Mouse (Mus musculus) neural tube, embryonic 14.5 days (tissue): Measurements from ENCODE around the gene Gm49661. TPM values are rescaled to one million over a fixed set of nuclear protein-coding genes. Genes with fewer than 3 reads are reported as not detected.
A peak's percentile ranks its signal among the peaks of the same experiment; 100 is the strongest.

Experiments used
- ATAC-seq: fragments of 200-750 bp; cut with Nextera tagmentation; 2 replicates; pipeline ENCODE4 v1.8.0; 2017; ENCODE audit warnings: low read depth, mild to moderate bottlenecking, moderate TSS enrichment, moderate library complexity
- H3K27ac ChIP-seq: fragments of 300-500 bp; sonication (generic); 2 replicates; pipeline ENCODE4 v1.5.1; 2014; ENCODE audit warnings: low read depth, mild to moderate bottlenecking, control low read depth, low read length, moderate library complexity, mixed read lengths
- H3K27me3 ChIP-seq: fragments of 300-500 bp; sonication (generic); 2 replicates; pipeline ENCODE4 v1.6.1; 2014; ENCODE audit warnings: low read length; ENCODE audit not compliant: control insufficient read depth, insufficient read depth
- H3K36me3 ChIP-seq: fragments of 300-500 bp; sonication (generic); 2 replicates; pipeline ENCODE4 v1.6.1; 2014; ENCODE audit warnings: low read length, mixed read lengths; ENCODE audit not compliant: control insufficient read depth, insufficient read depth
- H3K4me1 ChIP-seq: fragments of 300-500 bp; sonication (generic); 2 replicates; pipeline ENCODE4 v1.6.1; 2014; ENCODE audit warnings: low read length; ENCODE audit not compliant: control insufficient read depth, insufficient read depth
- H3K4me2 ChIP-seq: fragments of 300-500 bp; sonication (generic); 2 replicates; pipeline ENCODE4 v1.6.1; 2014; ENCODE audit warnings: mild to moderate bottlenecking, low read depth, low read length, control low read depth
- H3K4me3 ChIP-seq: fragments of 300-500 bp; sonication (generic); 2 replicates; pipeline ENCODE4 v1.5.1; 2014; ENCODE audit warnings: low read depth, low read length, control low read depth, mixed read lengths
- H3K9ac ChIP-seq: fragments of 300-500 bp; sonication (generic); replicated peaks from 2 replicates; pipeline ENCODE4 v1.6.1; 2014; ENCODE audit warnings: low read depth, mild to moderate bottlenecking, control low read depth, low read length, mixed read lengths
- H3K9me3 ChIP-seq: fragments of 300-500 bp; sonication (generic); 2 replicates; pipeline ENCODE4 v1.6.1; 2016; ENCODE audit warnings: low read length; ENCODE audit not compliant: control insufficient read depth
- WGBS: fragments of 180-500 bp; shearing (Covaris S2); extraction: QIAGEN DNeasy Blood & Tissue Kit; methylation state at CpG from one replicate; pipeline ENCODE4 v1.1.7; 2014; 5-methylcytosine and 5-hydroxymethylcytosine counted together
- polyA plus RNA-seq: library from polyadenylated mRNA; unstranded; fragments of >200 nt; fragmentation: Nextera tagmentation; extraction: Ambion mirVana; gene quantifications from 2 replicates; pipeline ENCODE4 v1.2.1, GENCODE M21; 2014

The Gm49661 gene
- polyA plus RNA-seq, 1 experiment from 2014 or later = not detected

DNA sequence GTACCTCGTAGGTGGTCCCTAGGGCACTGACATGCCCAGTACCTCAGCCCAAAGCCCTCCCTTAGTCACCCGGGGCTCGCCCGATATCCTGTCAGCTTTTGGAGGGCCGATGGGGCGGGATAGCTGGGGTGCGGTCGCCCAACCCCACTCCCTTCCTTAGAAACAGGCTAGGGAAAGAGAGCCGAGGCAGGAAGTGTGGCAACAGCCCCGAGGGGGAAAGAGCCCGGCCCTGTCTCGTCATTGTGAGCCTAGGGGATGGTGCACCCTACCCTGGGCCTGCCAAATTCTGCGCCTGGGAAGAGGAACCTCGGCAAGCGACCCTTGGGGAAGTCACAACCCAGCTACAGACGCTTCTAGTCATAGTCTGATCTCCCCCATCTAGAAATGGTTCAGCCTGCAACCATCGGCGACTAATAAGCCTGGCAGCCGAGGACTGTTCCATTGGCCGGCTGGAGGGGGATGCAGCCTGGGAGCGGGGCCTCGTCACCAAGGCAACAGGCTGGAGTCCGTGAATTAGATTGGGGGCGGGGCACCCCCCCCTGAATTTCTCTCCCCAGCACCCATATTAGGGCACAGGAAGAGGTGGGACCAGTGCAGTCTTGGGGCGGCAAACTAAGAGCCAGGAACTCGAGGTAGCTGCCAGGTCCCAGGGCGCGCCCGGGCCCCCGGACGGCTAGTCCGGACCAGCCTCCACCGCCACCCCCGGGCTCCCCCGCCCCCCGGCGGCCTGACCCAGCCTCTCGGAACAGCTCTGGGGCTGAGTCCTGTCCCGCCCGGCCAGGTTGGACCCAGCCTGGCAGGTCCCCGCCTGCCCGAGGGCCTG lies 10.6 kb upstream of the Gm49661 start:
- Histone ChIP-seq H3K36me3 (no peaks in the 10 kb centered on the region), H3K9ac (peak overlapping the region; percentile 17), H3K4me3 (peak overlapping the region; percentile 26), H3K27me3 (0 out of 2 replicates have a peak, but pooled peaks cover 4% of the 10 kb centered on the region), H3K4me2 (peak overlapping the region; percentile 100), H3K4me1 (peaks cover 41% of the 10 kb centered on the region), H3K27ac (peak overlapping the region; percentile 22; the same call in 1 of the 2 replicates), H3K9me3 (no peaks in the 10 kb centered on the region)
- peak; percentile 14; the same call in 1 of the 2 replicates for ATAC-seq
- 1% methylated on average over 33 of the region's 42 CpGs for WGBS

DNA sequence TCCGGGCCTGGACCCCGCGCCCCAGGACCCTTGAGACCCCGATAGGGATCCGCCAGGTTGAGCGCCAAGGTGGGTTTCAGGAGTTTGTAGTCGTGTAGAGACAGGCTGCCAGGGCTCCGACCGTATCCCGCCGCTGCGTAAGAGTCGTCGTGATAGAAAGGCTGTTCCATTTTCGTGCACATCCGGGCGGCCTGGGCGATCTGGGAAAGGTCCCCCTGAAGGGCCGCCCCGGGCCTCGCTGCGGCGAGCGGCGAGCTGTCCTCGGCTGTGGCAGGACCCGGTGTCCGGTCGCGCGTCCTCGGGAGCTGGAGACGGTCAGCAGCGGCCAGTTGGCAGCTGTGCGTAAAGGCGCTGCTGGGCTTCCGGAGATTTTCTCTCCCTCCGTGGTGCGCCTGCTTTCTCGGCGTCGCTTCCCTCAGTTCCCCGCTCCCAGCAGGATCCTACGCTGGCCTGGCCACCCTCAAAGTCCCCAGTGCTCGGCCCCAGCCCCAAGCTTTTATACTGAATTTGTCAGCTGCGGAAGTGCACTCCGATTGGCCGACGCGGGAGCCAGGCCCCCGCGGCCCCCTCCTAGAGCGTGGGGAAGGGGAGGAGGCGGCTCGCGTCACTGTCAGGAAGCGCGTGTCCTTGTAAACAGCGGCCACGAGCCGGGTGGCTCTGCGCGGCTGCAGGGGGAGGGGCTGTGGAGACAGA lies 9.2 kb upstream of the Gm49661 start, which contains the start of gene Junb:
Gene Junb, minus strand, starts transcription at position 471 of the 693 bp plus-strand sequence.
- peaks cover 42% of the 10 kb centered on the region for H3K4me1 ChIP-seq
- H3K27ac ChIP-seq = peak within 1 kb of the TSS; percentile 57
- H3K9me3 ChIP-seq = no peaks in the 10 kb centered on the region
- H3K4me2 ChIP-seq = peak within 1 kb of the TSS; percentile 100
- 0 out of 2 replicates have a peak, but pooled peaks cover 4% of the 10 kb centered on the region for H3K27me3 ChIP-seq
- H3K36me3 ChIP-seq = peaks cover 2% of the 10 kb centered on the region; the same call in 1 of the 2 replicates
- ATAC-seq = peak; percentile 52
- peak within 1 kb of the TSS; percentile 50 for H3K4me3 ChIP-seq
- peak within 1 kb of the TSS; percentile 64 for H3K9ac ChIP-seq
- under 1% methylated on average over 63 of the region's 63 CpGs for WGBS

GRCm38 (mm10) chr8:84977435-84978247 lies 8.4 kb upstream of the Gm49661 start:
- H3K27me3 ChIP-seq = 0 out of 2 replicates have a peak, but pooled peaks cover 4% of the 10 kb centered on the region
- H3K4me3 ChIP-seq = peak overlapping the region; percentile 50
- peak overlapping the region; percentile 57; the same call in 1 of the 2 replicates for H3K27ac ChIP-seq
- H3K4me2 ChIP-seq = peak overlapping the region; percentile 100
- peaks cover 42% of the 10 kb centered on the region for H3K4me1 ChIP-seq
- no peaks in the 10 kb centered on the region for H3K9me3 ChIP-seq
- no peak for ATAC-seq
- H3K9ac ChIP-seq = peak overlapping the region; percentile 64
- WGBS = under 1% methylated on average over 70 of the region's 70 CpGs
- H3K36me3 ChIP-seq = peaks cover 10% of the 10 kb centered on the region

DNA sequence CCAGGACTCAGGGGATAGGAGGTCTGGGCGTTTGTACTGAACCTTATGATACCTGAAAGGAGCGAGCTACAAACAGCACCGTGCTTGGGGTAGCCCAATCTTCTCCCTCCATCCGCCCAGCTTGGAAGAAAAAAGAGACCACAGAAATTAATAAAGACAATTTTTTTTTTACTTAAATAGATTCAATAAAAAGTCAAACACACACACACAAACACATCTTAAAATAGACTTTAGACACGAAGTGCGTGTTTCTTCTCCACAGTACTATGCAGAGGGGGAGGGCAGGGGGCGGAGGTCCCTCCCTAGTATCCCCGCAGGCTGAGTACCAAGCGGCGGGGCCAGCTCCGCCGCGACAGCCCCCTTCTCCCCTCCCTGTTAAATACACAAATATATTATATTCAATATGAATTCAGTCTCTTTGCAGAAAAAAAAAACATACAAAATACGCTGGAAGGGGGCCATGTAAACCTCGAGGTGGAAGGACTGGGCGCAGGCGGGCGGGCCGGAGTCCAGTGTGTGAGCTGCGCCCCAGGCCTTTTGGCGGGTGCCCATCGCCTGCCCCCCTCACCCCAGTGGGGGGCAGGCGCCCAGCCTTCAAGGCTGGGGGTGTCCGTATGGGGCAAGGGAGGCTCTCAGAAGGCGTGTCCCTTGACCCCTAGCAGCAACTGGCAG lies 7.7 kb upstream of the Gm49661 start:
- H3K27ac ChIP-seq = no peak overlapping the region
- H3K4me1 ChIP-seq = peaks cover 42% of the 10 kb centered on the region
- peaks cover 17% of the 10 kb centered on the region for H3K36me3 ChIP-seq
- H3K9ac ChIP-seq = peak overlapping the region; percentile 64
- no peak for ATAC-seq
- no peaks in the 10 kb centered on the region for H3K9me3 ChIP-seq
- WGBS = 3% methylated on average over 25 of the region's 25 CpGs
- H3K4me2 ChIP-seq = peak overlapping the region; percentile 100
- 0 out of 2 replicates have a peak, but pooled peaks cover 4% of the 10 kb centered on the region for H3K27me3 ChIP-seq
- peak overlapping the region; percentile 50 for H3K4me3 ChIP-seq

- Histone ChIP-seq H3K4me2 (peak overlapping the region; percentile 100), H3K9ac (peak overlapping the region; percentile 51), H3K4me1 (peaks cover 42% of the 10 kb centered on the region), H3K9me3 (no peaks in the 10 kb centered on the region), H3K36me3 (peaks cover 24% of the 10 kb centered on the region), H3K4me3 (peak overlapping the region; percentile 50), H3K27ac (peak overlapping the region; percentile 72), H3K27me3 (0 out of 2 replicates have a peak, but pooled peaks cover 4% of the 10 kb centered on the region)
- peak; percentile 79 for ATAC-seq
- under 1% methylated on average over 58 of the region's 61 CpGs for WGBS
These were observed 7.0 kb upstream of the Gm49661 start for GRCm38 (mm10) chr8:84976031-84976762.

DNA sequence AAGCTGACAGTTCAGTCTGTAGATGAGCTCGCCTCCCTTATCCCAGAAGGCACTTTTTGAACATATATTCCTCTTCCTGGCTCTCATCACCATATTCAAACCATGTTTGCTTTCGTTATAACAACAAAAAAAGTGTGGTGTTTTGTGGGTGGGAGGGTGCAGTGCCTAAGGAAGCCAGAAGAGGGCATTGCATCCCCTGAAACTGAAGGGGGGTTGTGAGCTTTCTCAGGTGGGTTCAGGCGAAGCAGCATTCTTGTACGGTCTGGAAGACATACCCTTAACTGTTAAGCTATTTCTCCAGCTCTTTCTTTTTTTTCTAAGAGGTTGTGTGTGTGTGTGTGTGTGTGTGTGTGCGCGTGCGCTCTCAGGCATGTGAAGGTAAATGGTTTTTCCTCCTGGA lies 6.2 kb upstream of the Gm49661 start:
- H3K4me1 ChIP-seq = peaks cover 42% of the 10 kb centered on the region
- H3K9ac ChIP-seq = no peak overlapping the region
- peak overlapping the region; percentile 72; the same call in 1 of the 2 replicates for H3K27ac ChIP-seq
- WGBS = 33% methylated on average over 7 of the region's 7 CpGs
- peaks cover 24% of the 10 kb centered on the region for H3K36me3 ChIP-seq
- H3K4me2 ChIP-seq = peak overlapping the region; percentile 100; the same call in 1 of the 2 replicates
- no peak overlapping the region for H3K4me3 ChIP-seq
- no peak for ATAC-seq
- H3K27me3 ChIP-seq = 0 out of 2 replicates have a peak, but pooled peaks cover 4% of the 10 kb centered on the region
- H3K9me3 ChIP-seq = no peaks in the 10 kb centered on the region

DNA sequence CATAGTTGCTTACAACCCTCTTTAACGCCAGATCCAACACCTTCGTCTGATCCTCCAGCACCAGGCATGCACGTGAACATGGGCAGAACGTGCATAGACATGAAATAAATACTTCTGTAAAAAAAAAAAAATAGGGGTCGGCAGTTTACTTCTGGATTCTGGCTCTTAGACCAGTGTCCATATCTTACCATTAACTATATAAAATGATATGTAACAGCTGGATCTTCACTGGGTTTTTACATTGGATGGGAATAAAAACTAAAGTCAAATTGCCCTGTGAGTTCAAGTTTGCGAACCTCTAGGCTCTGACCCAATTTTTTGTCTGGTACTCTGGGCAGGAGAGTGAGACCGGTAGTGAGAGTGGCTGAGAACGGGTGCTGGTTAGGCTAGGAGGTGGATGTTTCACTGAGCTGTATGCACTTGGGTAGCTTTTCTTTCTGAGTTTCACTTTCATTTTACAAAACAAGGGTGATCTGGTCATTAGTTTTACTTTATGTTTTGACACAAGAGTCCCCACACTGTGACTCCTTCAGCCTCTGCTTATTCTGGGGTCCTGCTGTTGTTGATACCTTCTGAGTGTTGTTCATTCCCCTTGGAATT lies 5.4 kb upstream of the Gm49661 start:
- Histone ChIP-seq H3K4me1 (peaks cover 41% of the 10 kb centered on the region), H3K4me2 (no peak overlapping the region), H3K4me3 (no peak overlapping the region), H3K27me3 (0 out of 2 replicates have a peak, but pooled peaks cover 4% of the 10 kb centered on the region), H3K9me3 (no peaks in the 10 kb centered on the region), H3K27ac (no peak overlapping the region), H3K9ac (no peak overlapping the region), H3K36me3 (peaks cover 24% of the 10 kb centered on the region)
- 86% methylated on average over 8 of the region's 8 CpGs for WGBS
- ATAC-seq = no peak
